Mouse (Mus musculus) liver, embryonic 14.5 days (tissue): ENCODE data around the gene Rrp7a.

Source experiments
- CTCF ChIP-seq: IDR thresholded peaks from 2 replicates; pipeline ENCODE4 v1.5.1; 2016; ENCODE audit warnings: antibody characterized with exemption, low read depth, control low read depth
- EP300 ChIP-seq: IDR thresholded peaks from 2 replicates; pipeline ENCODE4 v1.6.1; 2016; ENCODE audit warnings: antibody characterized with exemption, low read depth

GRCm38 (mm10) chr15:83124625-83125024, 2.0 kb upstream of the Rrp7a start:
- TF ChIP-seq CTCF = no peak
- TF ChIP-seq EP300 = no peak
